Mouse (Mus musculus) liver, postnatal 0 days (tissue): Measurements from ENCODE around the gene Atcay.

Source experiments
- CTCF ChIP-seq: sonication (generic); IDR thresholded peaks from 2 replicates; pipeline ENCODE4 v1.5.1; 2016; ENCODE audit warnings: antibody characterized with exemption, low read depth
- EP300 ChIP-seq: IDR thresholded peaks from 2 replicates; pipeline ENCODE4 v1.6.1; 2016; ENCODE audit warnings: antibody characterized with exemption, low read depth, mild to moderate bottlenecking

DNA sequence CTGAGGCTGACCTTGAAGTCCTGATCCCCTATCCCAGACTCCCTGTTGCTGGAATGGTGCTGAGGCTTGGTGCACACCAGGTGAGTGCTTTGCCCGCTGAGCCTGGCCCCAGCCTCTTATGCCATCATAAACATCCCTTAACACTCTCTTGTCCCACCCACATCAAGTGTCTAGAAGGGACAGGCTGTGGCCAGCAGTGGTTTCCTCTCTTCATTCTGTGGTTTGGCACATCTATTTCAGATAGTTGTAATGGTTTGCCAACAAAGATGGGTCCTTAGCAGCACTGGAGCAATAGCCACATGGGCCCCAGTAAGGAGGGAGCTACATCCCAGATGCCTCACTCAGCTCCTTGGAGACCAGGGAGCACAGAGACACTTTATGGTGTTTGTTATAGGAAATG lies 24.3 kb upstream of the Atcay start:
- TF ChIP-seq CTCF (no peak), EP300 (no peak)
